Mouse (Mus musculus) right cerebral cortex, postnatal 14 days (tissue): ENCODE results near the gene Prkrip1.
"Not testable (repeated sequence)": the region's sequence is repeated elsewhere in the genome, so short reads cannot be mapped to it uniquely, and the experiment has no call there.

Experiments
- DNase-seq: peaks from one replicate; pipeline ENCODE4 v3.0.0; 2022

Prkrip1 gene

GRCm38 (mm10) chr5:136160084-136160483 is 38.7 kb downstream of the Prkrip1 start:
- not testable (repeated sequence) for DNase-seq

GRCm38 (mm10) chr5:136155399-136155798 is 43.4 kb downstream of the Prkrip1 start:
- DNase-seq: no peak

GRCm38 (mm10) chr5:136152365-136152764 is 46.4 kb downstream of the Prkrip1 start:
- DNase-seq: no peak

- DNase-seq: not testable (repeated sequence)
Observed at GRCm38 (mm10) chr5:136149134-136149576, 49.6 kb downstream of the Prkrip1 start.

- DNase-seq: no peak
Observed at GRCm38 (mm10) chr5:136147704-136148103, 51.1 kb downstream of the Prkrip1 start.

- no peak for DNase-seq
Observed at GRCm38 (mm10) chr5:136146936-136147335, 51.8 kb downstream of the Prkrip1 start.

GRCm38 (mm10) chr5:136144606-136145430 is 53.9 kb downstream of the Prkrip1 start:
- no peak for DNase-seq

- no peak for DNase-seq
Observed at GRCm38 (mm10) chr5:136143161-136143755, 55.5 kb downstream of the Prkrip1 start.

GRCm38 (mm10) chr5:136142746-136143145 is 56.0 kb downstream of the Prkrip1 start:
- no peak for DNase-seq

GRCm38 (mm10) chr5:136140057-136140482 is 58.7 kb downstream of the Prkrip1 start:
- DNase-seq: peak; percentile 47

- no peak for DNase-seq
Observed at GRCm38 (mm10) chr5:136139393-136139792, 59.4 kb downstream of the Prkrip1 start.

- peak; percentile 53 for DNase-seq
Observed at GRCm38 (mm10) chr5:136137658-136138274, 61.0 kb downstream of the Prkrip1 start.

- DNase-seq: no peak
Observed at GRCm38 (mm10) chr5:136136292-136136990, 62.3 kb downstream of the Prkrip1 start.

GRCm38 (mm10) chr5:136135571-136136291 is 63.0 kb downstream of the Prkrip1 start, which contains the start of the genes Lrwd1 and Alkbh4:
Gene Lrwd1, minus strand, starts transcription at chr5:136136074.
Gene Alkbh4, plus strand, starts transcription at chr5:136136146.
- DNase-seq: peak; percentile 96
